Mouse (Mus musculus) layer of hippocampus, adult 18-20 months (tissue): ENCODE data around the gene Spaca3. TPM values are rescaled to one million over a fixed set of nuclear protein-coding genes. Genes with fewer than 3 reads are reported as not detected.

Experiments used
- DNase-seq, 2 experiments: peaks; one replicate each; pipeline ENCODE4 v3.0.0; 2022; ENCODE audit warnings: low spot score in 2 of 2
- total RNA-seq, 2 experiments: library from RNA; stranded (reverse); gene quantifications; 2 replicates each; pipeline ENCODE4 v1.2.3; 2021

Gene Spaca3
- total RNA-seq, 2 experiments from 2014 or later, result not detected

- no peak for DNase-seq
Observed at GRCm38 (mm10) chr11:80862941-80863340, 4.8 kb downstream of the Spaca3 start.

- no peak for DNase-seq
Observed at GRCm38 (mm10) chr11:80868039-80868438, 9.9 kb downstream of the Spaca3 start.

GRCm38 (mm10) chr11:80872509-80873474 is 14.6 kb downstream of the Spaca3 start:
- DNase-seq, result peak in 1 of 2 experiments; percentile 72

GRCm38 (mm10) chr11:80877131-80877651 is 19.0 kb downstream of the Spaca3 start:
- DNase-seq, result peak; percentile 53 to 73

GRCm38 (mm10) chr11:80878026-80878425 is 19.9 kb downstream of the Spaca3 start:
- no peak for DNase-seq

GRCm38 (mm10) chr11:80882229-80882810 is 24.2 kb downstream of the Spaca3 start:
- peak in 1 of 2 experiments; percentile 18 for DNase-seq

- peak in 1 of 2 experiments; percentile 67 for DNase-seq
Observed at GRCm38 (mm10) chr11:80884521-80885231, 26.5 kb downstream of the Spaca3 start.

DNA sequence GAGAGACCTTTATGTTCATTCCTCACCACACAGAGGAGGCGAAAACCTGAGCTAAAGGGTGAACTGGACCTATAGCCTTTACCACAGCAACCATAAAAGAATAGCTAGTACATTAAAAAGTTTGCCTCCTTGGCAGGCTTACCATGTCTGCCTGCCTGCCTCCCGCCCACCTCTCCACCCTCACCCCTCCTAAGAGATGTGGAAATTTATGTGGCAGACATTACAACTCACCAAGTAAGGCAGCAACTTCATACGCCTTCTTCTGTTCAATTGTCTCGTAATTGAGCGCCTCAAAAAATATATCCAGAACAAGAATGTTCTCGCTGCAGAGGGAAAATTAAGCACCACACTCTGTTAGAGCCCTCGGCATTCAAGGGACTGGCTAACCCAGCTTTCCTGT is 28.2 kb downstream of the Spaca3 start:
- DNase-seq, result peak in 1 of 2 experiments; percentile 40

GRCm38 (mm10) chr11:80887021-80887420 is 28.9 kb downstream of the Spaca3 start:
- no peak for DNase-seq

- DNase-seq, result no peak
Observed at GRCm38 (mm10) chr11:80889336-80890063, 31.3 kb downstream of the Spaca3 start.

GRCm38 (mm10) chr11:80895853-80896252 is 37.7 kb downstream of the Spaca3 start:
- DNase-seq, result peak; percentile 59 to 60

GRCm38 (mm10) chr11:80900555-80900954 is 42.4 kb downstream of the Spaca3 start:
- no peak for DNase-seq

DNA sequence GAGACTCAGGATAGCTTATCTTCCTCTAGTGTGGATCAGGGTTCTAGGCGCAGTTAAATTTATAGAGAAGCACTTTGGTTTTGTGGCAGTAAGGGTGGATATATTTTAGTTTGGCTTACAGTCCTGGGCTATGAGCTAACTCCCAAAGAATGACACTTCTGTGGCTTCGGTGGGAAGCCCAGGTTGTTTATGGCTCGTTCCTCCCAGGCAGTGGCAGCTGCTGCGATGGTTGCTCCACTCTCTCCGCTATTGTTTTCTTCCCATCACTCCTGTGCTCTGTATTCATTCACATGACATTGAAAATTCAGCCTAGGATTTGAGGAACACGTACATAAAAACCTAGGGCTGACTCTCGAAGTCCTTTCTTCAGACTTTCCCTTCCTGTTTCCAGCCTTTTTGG is 44.5 kb downstream of the Spaca3 start:
- no peak for DNase-seq

DNA sequence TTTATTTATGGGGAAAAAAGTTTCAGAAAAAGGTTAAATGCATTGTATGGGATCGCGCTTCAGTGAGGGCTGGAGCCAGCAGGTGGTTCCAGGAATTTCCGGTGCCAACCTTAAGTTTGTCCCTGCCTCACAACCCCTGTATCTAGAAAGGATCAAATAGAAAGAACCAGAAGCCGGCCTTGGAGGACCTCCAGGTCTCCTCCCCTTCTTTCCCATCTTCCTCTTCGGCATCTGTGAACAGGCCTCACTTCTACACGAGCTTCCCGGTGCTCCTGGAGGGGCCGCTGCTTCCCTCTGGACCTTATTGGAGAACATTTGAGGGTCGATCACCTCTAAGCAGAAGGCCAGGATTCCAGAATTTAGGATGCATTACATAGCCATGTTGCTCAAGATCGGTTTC is 45.3 kb downstream of the Spaca3 start:
- DNase-seq, result no peak

DNA sequence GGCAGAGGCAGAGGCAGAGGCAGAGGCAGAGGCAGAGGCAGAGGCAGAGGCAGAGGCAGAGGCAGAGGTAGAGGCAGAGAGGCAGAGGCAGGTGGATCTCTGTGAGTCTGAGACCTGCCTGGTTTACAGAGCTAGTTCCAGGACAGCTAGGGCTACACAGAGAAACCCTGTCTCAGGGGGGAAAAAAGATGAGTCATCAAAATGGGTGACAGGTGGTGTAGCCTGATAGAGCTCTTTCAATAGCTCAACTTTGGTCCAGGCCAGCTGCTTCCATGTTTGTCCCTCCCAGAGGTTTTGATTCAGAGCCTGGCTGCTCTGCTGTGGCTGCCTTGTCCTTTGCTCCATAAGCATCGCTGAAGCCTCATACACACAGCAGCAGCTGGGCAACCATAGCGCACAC is 46.4 kb downstream of the Spaca3 start:
- DNase-seq, result no peak

GRCm38 (mm10) chr11:80906456-80906855 is 48.3 kb downstream of the Spaca3 start:
- peak; percentile 42 to 74 for DNase-seq

- no peak for DNase-seq
Observed at GRCm38 (mm10) chr11:80907820-80908219, 49.7 kb downstream of the Spaca3 start.

- no peak for DNase-seq
Observed at GRCm38 (mm10) chr11:80912721-80913120, 54.6 kb downstream of the Spaca3 start.

- DNase-seq, result no peak
Observed at GRCm38 (mm10) chr11:80913408-80914024, 55.4 kb downstream of the Spaca3 start.
